Mouse (Mus musculus) heart, postnatal 0 days (tissue): ENCODE measurements at regions not wholly inside any gene's neighbourhood (a gene's known extent, or its start where the extent isn't known, plus 50 kb on each side); places are given as distances from the start of the nearest gene placed in this dataset.

ENCODE experiments used
- ATAC-seq: fragments of 200-750 bp; cut with Nextera tagmentation; 2 replicates; pipeline ENCODE4 v1.8.0; 2017; ENCODE audit warnings: low read depth, moderate number of reproducible peaks, moderate library complexity; ENCODE audit not compliant: insufficient read depth
- DNase-seq: peaks from one replicate; pipeline ENCODE4 v3.0.0-alpha.2; 2016; ENCODE audit warnings: low spot score
- H3K27ac ChIP-seq: fragments of 300-500 bp; sonication (generic); 2 replicates; pipeline ENCODE4 v1.5.1; 2014; ENCODE audit warnings: low read depth, mild to moderate bottlenecking
- H3K27me3 ChIP-seq: fragments of 300-500 bp; sonication (generic); 2 replicates; pipeline ENCODE4 v1.6.1; 2014; ENCODE audit warnings: low read length, mixed read lengths; ENCODE audit not compliant: control insufficient read depth, insufficient read depth
- H3K36me3 ChIP-seq: fragments of 300-500 bp; sonication (generic); replicated peaks from 2 replicates; pipeline ENCODE4 v1.6.1; 2014; ENCODE audit warnings: low read length, mixed read lengths; ENCODE audit not compliant: control insufficient read depth, insufficient read depth
- H3K4me1 ChIP-seq: fragments of 300-500 bp; sonication (generic); 2 replicates; pipeline ENCODE4 v1.6.1; 2014; ENCODE audit warnings: antibody characterized with exemption; ENCODE audit not compliant: control insufficient read depth, insufficient read depth
- H3K4me2 ChIP-seq: fragments of 300-500 bp; sonication (generic); 2 replicates; pipeline ENCODE4 v1.6.1; 2014; ENCODE audit warnings: low read depth, mild to moderate bottlenecking, low read length, moderate library complexity
- H3K4me3 ChIP-seq: fragments of 300-500 bp; sonication (generic); 2 replicates; pipeline ENCODE4 v1.5.1; 2014; ENCODE audit warnings: low read depth, low read length
- H3K9ac ChIP-seq: fragments of 300-500 bp; sonication (generic); replicated peaks from 2 replicates; pipeline ENCODE4 v1.6.1; 2014; ENCODE audit warnings: low read depth, low read length, mixed read lengths
- H3K9me3 ChIP-seq: fragments of 300-500 bp; sonication (generic); replicated peaks from 2 replicates; pipeline ENCODE4 v1.6.1; 2016; ENCODE audit warnings: low read length; ENCODE audit not compliant: control insufficient read depth
- CTCF ChIP-seq: IDR thresholded peaks from 2 replicates; pipeline ENCODE4 v1.5.1; 2016; ENCODE audit warnings: antibody characterized with exemption, control low read depth, low read depth
- EP300 ChIP-seq: IDR thresholded peaks from 2 replicates; pipeline ENCODE4 v1.6.1; 2016; ENCODE audit warnings: antibody characterized with exemption, low read depth
- WGBS: fragments of 180-500 bp; shearing (Covaris S2); extraction: QIAGEN DNeasy Blood & Tissue Kit; methylation state at CpG from one replicate; pipeline ENCODE4 v1.1.7; 2014; 5-methylcytosine and 5-hydroxymethylcytosine counted together

GRCm38 (mm10) chr12:25895691-25896090, 519.4 kb downstream of the Rnf144a start:
- no peaks in the 10 kb centered on the region for H3K27me3 ChIP-seq
- no peak overlapping the region for H3K9ac ChIP-seq
- H3K9me3 ChIP-seq: no peaks in the 10 kb centered on the region
- H3K27ac ChIP-seq: no peak overlapping the region
- no peak for TF ChIP-seq EP300
- TF ChIP-seq CTCF: no peak
- 27% methylated on average over 1 of the region's 1 CpGs for WGBS
- no peaks in the 10 kb centered on the region for H3K4me1 ChIP-seq
- H3K4me3 ChIP-seq: no peak overlapping the region
- H3K4me2 ChIP-seq: no peak overlapping the region
- DNase-seq (no peak), ATAC-seq (no peak)
- no peaks in the 10 kb centered on the region for H3K36me3 ChIP-seq

- H3K27ac ChIP-seq: no peak overlapping the region
- H3K9me3 ChIP-seq: no peaks in the 10 kb centered on the region
- no peak overlapping the region for H3K9ac ChIP-seq
- no peak overlapping the region for H3K4me2 ChIP-seq
- no peaks in the 10 kb centered on the region for H3K36me3 ChIP-seq
- no peaks in the 10 kb centered on the region for H3K4me1 ChIP-seq
- H3K4me3 ChIP-seq: no peak overlapping the region
- TF ChIP-seq EP300 (no peak), CTCF (no peak)
- DNase-seq (no peak), ATAC-seq (no peak)
- 74% methylated on average over 4 of the region's 4 CpGs for WGBS
- H3K27me3 ChIP-seq: no peaks in the 10 kb centered on the region
Measured at GRCm38 (mm10) chr12:25891391-25892167, 523.5 kb downstream of the Rnf144a start.

GRCm38 (mm10) chr12:25890722-25891121, 524.3 kb downstream of the Rnf144a start:
- TF ChIP-seq EP300 (no peak), CTCF (no peak)
- WGBS: 74% methylated on average over 1 of the region's 1 CpGs
- Histone ChIP-seq H3K4me1 (no peaks in the 10 kb centered on the region), H3K36me3 (no peaks in the 10 kb centered on the region), H3K4me3 (no peak overlapping the region), H3K27ac (no peak overlapping the region), H3K27me3 (no peaks in the 10 kb centered on the region), H3K9ac (no peak overlapping the region), H3K9me3 (no peaks in the 10 kb centered on the region), H3K4me2 (no peak overlapping the region)
- no peak for ATAC-seq
- no peak for DNase-seq

- DNase-seq (no peak), ATAC-seq (no peak)
- Histone ChIP-seq H3K4me3 (no peak overlapping the region), H3K4me2 (no peak overlapping the region), H3K9me3 (no peaks in the 10 kb centered on the region), H3K27me3 (no peaks in the 10 kb centered on the region), H3K4me1 (no peaks in the 10 kb centered on the region), H3K9ac (no peak overlapping the region), H3K27ac (no peak overlapping the region), H3K36me3 (no peaks in the 10 kb centered on the region)
- no peak for TF ChIP-seq CTCF
- no peak for TF ChIP-seq EP300
- WGBS: 59% methylated on average over 5 of the region's 5 CpGs
Measured at GRCm38 (mm10) chr12:25883771-25884171, 531.3 kb downstream of the Rnf144a start.

- Histone ChIP-seq H3K4me1 (no peaks in the 10 kb centered on the region), H3K9ac (no peak overlapping the region), H3K4me3 (no peak overlapping the region), H3K27ac (no peak overlapping the region), H3K9me3 (no peaks in the 10 kb centered on the region), H3K4me2 (no peak overlapping the region), H3K27me3 (no peaks in the 10 kb centered on the region), H3K36me3 (no peaks in the 10 kb centered on the region)
- TF ChIP-seq CTCF (no peak), EP300 (no peak)
- 74% methylated on average over 4 of the region's 4 CpGs for WGBS
- no peak for DNase-seq
- ATAC-seq: no peak
Measured at GRCm38 (mm10) chr12:25871816-25872215, 543.2 kb downstream of the Rnf144a start.

- TF ChIP-seq CTCF: no peak
- TF ChIP-seq EP300: no peak
- Histone ChIP-seq H3K9me3 (no peaks in the 10 kb centered on the region), H3K36me3 (no peaks in the 10 kb centered on the region), H3K4me1 (no peaks in the 10 kb centered on the region), H3K27ac (no peak overlapping the region), H3K4me2 (no peak overlapping the region), H3K4me3 (no peak overlapping the region), H3K27me3 (no peaks in the 10 kb centered on the region), H3K9ac (no peak overlapping the region)
- ATAC-seq (no peak), DNase-seq (no peak)
- 62% methylated on average over 11 of the region's 11 CpGs for WGBS
Measured at GRCm38 (mm10) chr12:25871001-25871461, 544.0 kb downstream of the Rnf144a start.
